10 mouse cellular contexts compared by ENCODE assay signal in the genomic region with DNA sequence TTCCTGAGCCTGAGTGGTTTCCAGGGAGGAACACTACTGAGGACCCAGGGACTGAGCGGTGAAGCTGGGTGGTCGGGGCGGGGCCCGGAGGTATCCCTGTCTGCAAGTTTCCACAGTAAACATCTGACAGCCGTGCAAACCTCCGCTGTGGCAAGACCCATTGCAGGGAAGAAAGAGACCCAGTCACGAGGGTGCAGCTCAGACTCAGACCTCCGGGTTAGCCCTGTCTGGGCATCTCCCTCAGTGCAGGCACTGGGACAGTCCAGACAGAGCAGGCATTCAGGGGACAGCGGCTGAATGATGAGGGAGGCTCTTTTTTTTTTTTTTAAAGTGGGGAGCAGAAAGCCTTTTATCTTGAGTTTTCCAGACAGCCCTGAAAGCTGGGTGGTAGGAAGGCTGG. TPM values are rescaled to one million over a fixed set of nuclear protein-coding genes. Genes with fewer than 3 reads are reported as not detected.
DNase-seq lines count a peak whose midpoint lies in the region; ATAC-seq and TF ChIP-seq lines count a peak whose summit lies in the region.
"Had no signal": no experiment of that assay in that cellular context is flagged by ENCODE, and none has a peak within 500 bp of the region (broad histone marks: within the 10 kb centered on the region; RNA-seq: fewer than 3 reads in every experiment).

No protein-coding gene starts in this region.

- 28% methylated on average over 9 of the region's 9 CpGs for WGBS in limb, embryonic 12.5 days
- 35% methylated on average over 9 of the region's 9 CpGs for WGBS in stomach, postnatal 0 days

- H3K4me3 ChIP-seq in layer of hippocampus, adult 2 months, result no peak overlapping the region
- no peak overlapping the region for H3K4me3 ChIP-seq in limb, embryonic 12.5 days (replicated peaks)
- no peak overlapping the region for H3K4me3 ChIP-seq in stomach, postnatal 0 days (ENCODE audit: low read depth, low read length)
- H3K4me3 ChIP-seq: liver, embryonic 12.5 days had no signal

- H3K4me1 ChIP-seq in limb, embryonic 12.5 days (replicated peaks), result peaks cover 91% of the 10 kb centered on the region
- H3K4me1 ChIP-seq in stomach, postnatal 0 days (replicated peaks; ENCODE audit: control insufficient read depth, insufficient read depth), result peaks cover 9% of the 10 kb centered on the region
- H3K4me1 ChIP-seq: liver, embryonic 12.5 days had no signal

- ATAC-seq in limb, embryonic 12.5 days (ENCODE audit: insufficient number of reproducible peaks, insufficient read depth, low FRiP score, low TSS enrichment, low read depth), result peak; percentile 54; the same call in 1 of the 2 replicates
- ATAC-seq in stomach, postnatal 0 days (ENCODE audit: low FRiP score, low TSS enrichment), result peak; percentile 19; the same call in 1 of the 2 replicates
- ATAC-seq: liver, embryonic 12.5 days had no signal

- TF ChIP-seq CTCF in layer of hippocampus, adult 2 months (conservative IDR thresholded peaks at IDR 0.05), result no peak
- TF ChIP-seq CTCF in stomach, postnatal 0 days (IDR thresholded peaks at IDR 0.05; ENCODE audit: low read depth), result no peak

- no peaks in the 10 kb centered on the region for H3K27me3 ChIP-seq in limb, embryonic 12.5 days
- H3K27me3 ChIP-seq in stomach, postnatal 0 days (ENCODE audit: control insufficient read depth, insufficient read depth, low read length), result no peaks in the 10 kb centered on the region; the same call in 1 of the 2 replicates

- no peaks in the 10 kb centered on the region for H3K9me3 ChIP-seq in limb, embryonic 12.5 days
- no peaks in the 10 kb centered on the region for H3K9me3 ChIP-seq in stomach, postnatal 0 days (ENCODE audit: control insufficient read depth, low read length)
- H3K9me3 ChIP-seq: liver, embryonic 12.5 days had no signal

- TF ChIP-seq EP300 in stomach, postnatal 0 days (optimal IDR thresholded peaks at IDR 0.05), result no peak

- H3K27ac ChIP-seq in layer of hippocampus, adult 2 months, result peak overlapping the region; percentile 43; the same call in 1 of the 2 replicates
- H3K27ac ChIP-seq in limb, embryonic 12.5 days, result 0 out of 2 replicates have a peak overlapping the region, but pooled peaks have one; percentile 17
- no peak overlapping the region; the same call in 1 of the 2 replicates for H3K27ac ChIP-seq in stomach, postnatal 0 days (replicated peaks)
- H3K27ac ChIP-seq: liver, embryonic 12.5 days had no signal

- H3K9ac ChIP-seq in limb, embryonic 12.5 days (replicated peaks), result no peak overlapping the region
- H3K9ac ChIP-seq in stomach, postnatal 0 days (ENCODE audit: low read length), result no peak overlapping the region
- H3K9ac ChIP-seq: liver, embryonic 12.5 days had no signal

- peak overlapping the region; percentile 25; the same call in 1 of the 2 replicates for H3K4me2 ChIP-seq in limb, embryonic 12.5 days
- no peak overlapping the region for H3K4me2 ChIP-seq in stomach, postnatal 0 days (replicated peaks; ENCODE audit: low read depth)
- H3K4me2 ChIP-seq: liver, embryonic 12.5 days had no signal

- no peaks in the 10 kb centered on the region for H3K36me3 ChIP-seq in limb, embryonic 12.5 days
- H3K36me3 ChIP-seq in stomach, postnatal 0 days (ENCODE audit: control insufficient read depth, insufficient read depth, low read length), result no peaks in the 10 kb centered on the region
- H3K36me3 ChIP-seq: liver, embryonic 12.5 days had no signal

- DNase-seq in layer of hippocampus, adult 2 months (ENCODE audit: low spot score in 2 of 2), result no peak
- DNase-seq in layer of hippocampus, postnatal 25 days (ENCODE audit: extremely low spot score in 1 of 2, low spot score in 1 of 2), result no peak
- DNase-seq in embryo, embryonic 9.5 days (ENCODE audit: extremely low spot score), result peak; percentile 31
- DNase-seq in stomach, postnatal 0 days (ENCODE audit: low spot score), result no peak
- no peak for DNase-seq in kidney, adult 8-10 months
- no peak for DNase-seq in gastrocnemius, postnatal 10 days
- DNase-seq: heart, postnatal 4 days; layer of hippocampus, adult 9-11 months had no signal

RNA-seq across cellular contexts. Expression of a gene that starts 9.6 kb away (rescaled TPM):
- 10 to 100 TPM; 30.3 to 33.3 TPM for total RNA-seq in layer of hippocampus, adult 2 months (2021)
- 10 to 100 TPM; 23.8 to 25.5 TPM for total RNA-seq in layer of hippocampus, postnatal 25 days (2021)
- polyA plus RNA-seq in limb, embryonic 12.5 days (2016; fragmentation: Nextera tagmentation; extraction: Ambion mirVana), result 17.7 and 19.1 TPM in 2 replicates
- 10.0 and 13.1 TPM in 2 replicates for polyA plus RNA-seq in stomach, postnatal 0 days (2015; fragmentation: Nextera tagmentation; extraction: Ambion mirVana)
- total RNA-seq in gastrocnemius, postnatal 10 days (2021), result 10 to 100 TPM; 18.9 to 21.1 TPM
